Mouse (Mus musculus) lung, postnatal 0 days (tissue): Measurements from ENCODE around the gene Ly6g6e.

Experiments used
- CTCF ChIP-seq: IDR thresholded peaks from 2 replicates; pipeline ENCODE4 v1.5.1; 2016; ENCODE audit warnings: antibody characterized with exemption, mild to moderate bottlenecking
- EP300 ChIP-seq: IDR thresholded peaks from 2 replicates; pipeline ENCODE4 v1.6.1; 2016; ENCODE audit warnings: antibody characterized with exemption, mild to moderate bottlenecking, control low read depth

- TF ChIP-seq CTCF (no peak), EP300 (no peak)
Measured at GRCm38 (mm10) chr17:35097164-35097655, 20.5 kb downstream of the Ly6g6e start.
